ENCODE assay signal across 10 mouse cellular contexts in genomic region chr12:5277028-5277427, GRCm38 (mm10).
DNase-seq lines count a peak whose midpoint lies in the region; ATAC-seq and TF ChIP-seq lines count a peak whose summit lies in the region.
"Had no signal": no experiment of that assay in that cellular context is flagged by ENCODE, and none has a peak within 500 bp of the region (broad histone marks: within the 10 kb centered on the region; RNA-seq: fewer than 3 reads in every experiment).

No protein-coding gene starts in this region.

- DNase-seq in heart, postnatal 0 days (ENCODE audit: low spot score) = no peak
- DNase-seq in adrenal gland, postnatal 14 days = peak; percentile 77
- DNase-seq in lung, postnatal 10 days = peak; percentile 85
- no peak for DNase-seq in adipocyte (ENCODE audit: low spot score)
- no peak for DNase-seq in layer of hippocampus, postnatal 14 days (ENCODE audit: low spot score in 2 of 2)

- WGBS in heart, postnatal 0 days = 64% methylated on average over 9 of the region's 9 CpGs
- 70% methylated on average over 9 of the region's 9 CpGs for WGBS in heart, embryonic 11.5 days (ENCODE audit: insufficient replicate concordance)
- 25% methylated on average over 9 of the region's 9 CpGs for WGBS in intestine, postnatal 0 days

- 0 out of 2 replicates have a peak, but pooled peaks cover 4% of the 10 kb centered on the region for H3K4me1 ChIP-seq in heart, postnatal 0 days (ENCODE audit: control insufficient read depth, insufficient read depth)
- 0 out of 2 replicates have a peak, but pooled peaks cover 2% of the 10 kb centered on the region for H3K4me1 ChIP-seq in heart, embryonic 11.5 days (ENCODE audit: control insufficient read depth, insufficient read depth, low read length)
- H3K4me1 ChIP-seq in intestine, postnatal 0 days (replicated peaks; ENCODE audit: control insufficient read depth, insufficient read depth, low read length) = no peaks in the 10 kb centered on the region
- H3K4me1 ChIP-seq: liver, embryonic 15.5 days had no signal

- 0 out of 2 replicates have a peak, but pooled peaks have one; percentile 23 for TF ChIP-seq EP300 in heart, postnatal 0 days (IDR thresholded peaks at IDR 0.05; ENCODE audit: low read depth)

- no peak for TF ChIP-seq CTCF in heart, postnatal 0 days (IDR thresholded peaks at IDR 0.05; ENCODE audit: low read depth)
- TF ChIP-seq CTCF in intestine, postnatal 0 days (IDR thresholded peaks at IDR 0.05; ENCODE audit: low read depth) = no peak

- H3K27ac ChIP-seq in heart, postnatal 0 days (ENCODE audit: low read depth) = no peak overlapping the region
- H3K27ac ChIP-seq in heart, embryonic 11.5 days (ENCODE audit: low read depth, low read length) = no peak overlapping the region
- no peak overlapping the region for H3K27ac ChIP-seq in intestine, postnatal 0 days (ENCODE audit: low read depth, low read length)
- H3K27ac ChIP-seq: embryonic facial prominence, embryonic 15.5 days; liver, embryonic 15.5 days had no signal

- no peak overlapping the region for H3K4me2 ChIP-seq in heart, postnatal 0 days (ENCODE audit: low read depth, low read length)
- H3K4me2 ChIP-seq in heart, embryonic 11.5 days = no peak overlapping the region
- H3K4me2 ChIP-seq in intestine, postnatal 0 days (replicated peaks; ENCODE audit: low read depth) = no peak overlapping the region
- H3K4me2 ChIP-seq: embryonic facial prominence, embryonic 15.5 days; liver, embryonic 15.5 days had no signal

- H3K36me3 ChIP-seq in heart, postnatal 0 days (replicated peaks; ENCODE audit: control insufficient read depth, insufficient read depth, low read length) = no peaks in the 10 kb centered on the region
- H3K36me3 ChIP-seq in heart, embryonic 11.5 days (ENCODE audit: control insufficient read depth, insufficient read depth, low read length) = no peaks in the 10 kb centered on the region
- no peaks in the 10 kb centered on the region for H3K36me3 ChIP-seq in intestine, postnatal 0 days (ENCODE audit: control insufficient read depth, insufficient read depth)
- H3K36me3 ChIP-seq: embryonic facial prominence, embryonic 15.5 days; liver, embryonic 15.5 days had no signal

- no peak overlapping the region for H3K4me3 ChIP-seq in heart, postnatal 0 days (ENCODE audit: low read depth, low read length)
- no peak overlapping the region for H3K4me3 ChIP-seq in heart, embryonic 11.5 days (ENCODE audit: low read depth, low read length)
- no peak overlapping the region for H3K4me3 ChIP-seq in intestine, postnatal 0 days (ENCODE audit: low read depth, low read length)
- H3K4me3 ChIP-seq: embryonic facial prominence, embryonic 15.5 days; liver, embryonic 15.5 days had no signal

- ATAC-seq in heart, postnatal 0 days (ENCODE audit: insufficient read depth, low read depth) = 0 out of 2 replicates have a peak, but pooled peaks have one; percentile 24
- ATAC-seq in heart, embryonic 11.5 days (replicated peaks; ENCODE audit: insufficient number of reproducible peaks, low FRiP score, low TSS enrichment) = no peak
- peak; percentile 69 for ATAC-seq in intestine, postnatal 0 days
- ATAC-seq in erythroid progenitor cell, adult 5-6 weeks (replicated peaks; ENCODE audit: low FRiP score, poor library complexity, severe bottlenecking) = no peak

- H3K9ac ChIP-seq in heart, postnatal 0 days (replicated peaks; ENCODE audit: low read depth, low read length) = no peak overlapping the region
- no peak overlapping the region for H3K9ac ChIP-seq in heart, embryonic 11.5 days (ENCODE audit: low read depth, low read length)
- H3K9ac ChIP-seq in intestine, postnatal 0 days (ENCODE audit: low read depth, low read length) = no peak overlapping the region
- H3K9ac ChIP-seq: embryonic facial prominence, embryonic 15.5 days; liver, embryonic 15.5 days had no signal

- H3K27me3 ChIP-seq in heart, postnatal 0 days (ENCODE audit: control insufficient read depth, insufficient read depth, low read length) = no peaks in the 10 kb centered on the region
- no peaks in the 10 kb centered on the region for H3K27me3 ChIP-seq in heart, embryonic 11.5 days (ENCODE audit: control insufficient read depth, insufficient read depth, low read length)
- H3K27me3 ChIP-seq in intestine, postnatal 0 days (replicated peaks; ENCODE audit: control insufficient read depth, insufficient read depth, low read length) = no peaks in the 10 kb centered on the region
- H3K27me3 ChIP-seq: embryonic facial prominence, embryonic 15.5 days; liver, embryonic 15.5 days had no signal

- H3K9me3 ChIP-seq in heart, postnatal 0 days (replicated peaks; ENCODE audit: control insufficient read depth, low read length) = no peaks in the 10 kb centered on the region
- no peaks in the 10 kb centered on the region for H3K9me3 ChIP-seq in heart, embryonic 11.5 days (replicated peaks; ENCODE audit: control insufficient read depth, low read length)
- H3K9me3 ChIP-seq in intestine, postnatal 0 days (ENCODE audit: control insufficient read depth) = no peaks in the 10 kb centered on the region
- H3K9me3 ChIP-seq: embryonic facial prominence, embryonic 15.5 days; liver, embryonic 15.5 days had no signal

Comparison
In these comparisons a context has a peak if more than half of its experiments do, and no peak if none do; other contexts are left out.
1. ATAC-seq: peak in heart, postnatal 0 days (single experiment) and intestine, postnatal 0 days (single experiment); none in heart, embryonic 11.5 days (single experiment) and erythroid progenitor cell, adult 5-6 weeks (single experiment).
2. DNase-seq: peak in adrenal gland, postnatal 14 days (single experiment) and lung, postnatal 10 days (single experiment); none in heart, postnatal 0 days (single experiment), adipocyte (single experiment) and layer of hippocampus, postnatal 14 days (0 of 2).